Mouse (Mus musculus) liver, postnatal 0 days (tissue): ENCODE data around the gene Pex11b. TPM values are rescaled to one million over a fixed set of nuclear protein-coding genes. Genes with fewer than 3 reads are reported as not detected.

Source experiments
- ATAC-seq: fragments of 200-750 bp; cut with Nextera tagmentation; 2 replicates; pipeline ENCODE4 v1.8.0; 2017; ENCODE audit warnings: mild to moderate bottlenecking, moderate library complexity
- DNase-seq: peaks from one replicate; pipeline ENCODE4 v3.0.0-alpha.2; 2016
- H3K27ac ChIP-seq: fragments of 300-500 bp; sonication (generic); 2 replicates; pipeline ENCODE4 v1.5.1; 2014; ENCODE audit warnings: antibody characterized with exemption, moderate library complexity, mild to moderate bottlenecking, low read depth
- H3K27me3 ChIP-seq: fragments of 300-500 bp; sonication (generic); 2 replicates; pipeline ENCODE4 v1.6.1; 2014; ENCODE audit warnings: low read length, control low read depth, mixed read lengths; ENCODE audit not compliant: insufficient read depth
- H3K36me3 ChIP-seq: fragments of 300-500 bp; sonication (generic); replicated peaks from 2 replicates; pipeline ENCODE4 v1.6.1; 2014; ENCODE audit warnings: mild to moderate bottlenecking, control low read depth, low read length, moderate library complexity, mixed read lengths; ENCODE audit not compliant: insufficient read depth
- H3K4me1 ChIP-seq: fragments of 300-500 bp; sonication (generic); 2 replicates; pipeline ENCODE4 v1.6.1; 2014; ENCODE audit warnings: antibody characterized with exemption, mild to moderate bottlenecking, control low read depth; ENCODE audit not compliant: insufficient read depth
- H3K4me2 ChIP-seq: fragments of 300-500 bp; sonication (generic); 2 replicates; pipeline ENCODE4 v1.6.1; 2014; ENCODE audit warnings: low read depth, mild to moderate bottlenecking, low read length, moderate library complexity, mixed read lengths
- H3K4me3 ChIP-seq: fragments of 300-500 bp; sonication (generic); 2 replicates; pipeline ENCODE4 v1.5.1; 2014; ENCODE audit warnings: low read depth, low read length
- H3K9ac ChIP-seq: fragments of 300-500 bp; sonication (generic); replicated peaks from 2 replicates; pipeline ENCODE4 v1.6.1; 2014; ENCODE audit warnings: mild to moderate bottlenecking, moderate library complexity
- H3K9me3 ChIP-seq: fragments of 300-500 bp; sonication (generic); 2 replicates; pipeline ENCODE4 v1.6.1; 2016; ENCODE audit warnings: mild to moderate bottlenecking, control low read depth, low read length, mixed read lengths
- CTCF ChIP-seq: sonication (generic); IDR thresholded peaks from 2 replicates; pipeline ENCODE4 v1.5.1; 2016; ENCODE audit warnings: antibody characterized with exemption, low read depth
- EP300 ChIP-seq: IDR thresholded peaks from 2 replicates; pipeline ENCODE4 v1.6.1; 2016; ENCODE audit warnings: antibody characterized with exemption, low read depth, mild to moderate bottlenecking
- WGBS: fragments of 180-500 bp; shearing (Covaris S2); extraction: QIAGEN DNeasy Blood & Tissue Kit; methylation state at CpG from one replicate; pipeline ENCODE4 v1.1.7; 2014; ENCODE audit not compliant: insufficient replicate concordance; 5-methylcytosine and 5-hydroxymethylcytosine counted together
- polyA plus RNA-seq: library from polyadenylated mRNA; unstranded; fragments of >200 nt; fragmentation: Nextera tagmentation; extraction: Ambion mirVana; gene quantifications from 2 replicates; pipeline ENCODE4 v1.2.1, GENCODE M21; 2015

Pex11b gene
- polyA plus RNA-seq, 1 experiment from 2014 or later: 24.4 TPM

DNA sequence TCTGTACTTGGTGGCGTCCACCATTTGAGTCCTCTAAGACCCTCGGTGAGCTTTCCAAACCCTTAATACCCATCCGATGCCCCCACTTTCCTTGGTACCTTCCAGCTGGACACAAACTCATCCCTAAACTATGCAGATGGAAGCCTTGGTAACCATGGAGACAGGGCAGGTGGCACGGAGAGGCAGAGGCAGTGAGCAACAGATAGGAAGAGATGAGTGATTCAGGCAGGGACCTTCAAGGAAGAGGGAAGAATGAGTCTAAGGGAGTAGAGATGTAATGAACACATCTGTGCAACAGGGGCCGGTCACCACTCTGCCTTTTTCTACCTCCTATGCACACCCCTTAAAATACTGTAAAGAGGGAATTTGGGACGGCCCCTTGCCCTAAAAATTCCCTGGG lies 39.5 kb upstream of the Pex11b start:
- peaks cover 30% of the 10 kb centered on the region for H3K4me1 ChIP-seq

DNA sequence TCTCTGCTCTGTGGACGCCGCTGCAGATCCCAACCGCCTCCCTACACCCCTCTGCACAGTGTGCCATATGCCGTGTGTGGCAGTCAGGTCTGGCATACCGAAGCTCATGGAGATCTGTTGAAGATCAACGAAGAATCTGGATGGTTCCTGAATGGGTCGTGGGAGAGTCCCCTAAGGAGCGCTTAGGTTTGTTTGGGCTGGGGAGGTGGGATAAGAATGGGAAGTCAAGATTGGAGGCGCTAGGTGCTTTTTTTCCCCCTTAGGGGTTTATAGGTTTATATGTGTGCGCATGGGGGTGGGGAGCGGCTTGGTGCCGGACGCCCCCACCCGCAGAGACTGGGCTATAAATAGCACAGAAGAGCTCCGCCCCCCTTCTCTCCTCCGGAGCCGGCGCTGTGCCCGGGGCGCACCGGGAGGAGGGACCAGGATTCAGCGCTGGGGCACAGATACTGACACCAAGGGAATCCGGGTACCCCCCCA lies 38.9 kb upstream of the Pex11b start, which contains the start of gene Ankrd34a:
Ankrd34a (plus strand) TSS at position 409 of the 480 bp plus-strand sequence.
- Histone ChIP-seq H3K4me1 (peaks cover 30% of the 10 kb centered on the region), H3K9me3 (no peaks in the 10 kb centered on the region), H3K9ac (no peak within 1 kb of the TSS), H3K36me3 (no peaks in the 10 kb centered on the region), H3K27me3 (peaks cover 60% of the 10 kb centered on the region), H3K4me3 (peak within 1 kb of the TSS; percentile 41), H3K4me2 (peak within 1 kb of the TSS; percentile 68), H3K27ac (no peak within 1 kb of the TSS)
- DNase-seq: no peak
- no peak for TF ChIP-seq EP300
- no peak for TF ChIP-seq CTCF
- 3% methylated on average over 23 of the region's 23 CpGs for WGBS
- no peak for ATAC-seq

More for the DNA sequence above, 39.5 kb upstream of the Pex11b start:
- no peaks in the 10 kb centered on the region for H3K36me3 ChIP-seq
- ATAC-seq (no peak), DNase-seq (no peak)
- H3K27ac ChIP-seq: no peak overlapping the region
- WGBS: 34% methylated on average over 6 of the region's 6 CpGs
- H3K9me3 ChIP-seq: no peaks in the 10 kb centered on the region
- no peak overlapping the region for H3K9ac ChIP-seq
- H3K4me2 ChIP-seq: no peak overlapping the region
- no peak for TF ChIP-seq CTCF
- TF ChIP-seq EP300: no peak
- H3K4me3 ChIP-seq: no peak overlapping the region
- peaks cover 57% of the 10 kb centered on the region for H3K27me3 ChIP-seq

DNA sequence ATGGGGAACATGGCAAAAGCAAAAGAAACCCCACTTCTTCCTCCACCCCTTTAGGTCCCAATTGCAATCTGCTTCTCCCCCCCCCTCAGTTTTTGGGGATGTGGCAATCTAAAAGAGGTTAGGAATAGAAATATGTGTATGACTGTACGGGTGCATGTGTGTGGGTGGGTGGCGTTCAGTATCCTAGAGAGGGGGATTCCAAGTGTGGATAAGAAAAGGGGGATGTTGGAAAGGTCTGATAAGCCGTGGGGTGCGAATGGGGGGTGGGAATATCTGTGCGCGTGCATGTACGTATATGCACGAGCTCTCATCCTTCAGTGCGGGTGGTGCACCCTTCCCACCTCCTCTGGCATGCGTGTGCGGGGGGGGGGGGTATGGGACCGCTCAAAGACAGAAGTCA lies 38.3 kb upstream of the Pex11b start:
- Histone ChIP-seq H3K4me1 (peaks cover 30% of the 10 kb centered on the region), H3K9ac (no peak overlapping the region), H3K36me3 (no peaks in the 10 kb centered on the region), H3K27me3 (peaks cover 66% of the 10 kb centered on the region), H3K27ac (no peak overlapping the region), H3K9me3 (no peaks in the 10 kb centered on the region), H3K4me3 (peak overlapping the region; percentile 41), H3K4me2 (peak overlapping the region; percentile 68)
- DNase-seq: no peak
- TF ChIP-seq CTCF: no peak
- WGBS: 6% methylated on average over 9 of the region's 12 CpGs
- no peak for ATAC-seq

DNA sequence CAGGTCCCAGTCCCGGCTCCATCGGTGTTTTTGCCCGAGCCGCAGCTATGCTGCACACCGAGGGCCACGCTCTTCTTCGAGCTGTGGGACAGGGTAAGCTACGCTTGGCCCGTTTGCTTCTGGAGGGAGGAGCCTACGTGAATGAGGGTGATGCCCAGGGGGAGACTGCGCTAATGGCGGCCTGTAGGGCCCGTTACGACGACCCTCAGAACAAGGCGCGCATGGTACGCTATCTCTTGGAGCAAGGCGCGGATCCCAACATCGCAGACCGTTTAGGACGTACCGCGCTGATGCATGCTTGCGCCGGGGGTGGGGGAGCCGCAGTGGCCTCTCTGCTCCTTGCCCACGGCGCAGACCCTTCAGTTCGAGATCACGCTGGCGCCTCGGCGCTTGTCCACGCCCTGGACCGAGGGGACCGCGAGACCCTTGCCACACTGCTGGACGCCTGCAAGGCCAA lies 37.7 kb upstream of the Pex11b start:
- Histone ChIP-seq H3K4me1 (peaks cover 25% of the 10 kb centered on the region), H3K4me2 (peak overlapping the region; percentile 68), H3K36me3 (no peaks in the 10 kb centered on the region), H3K9ac (peak overlapping the region; percentile 50; the same call in 1 of the 2 replicates), H3K9me3 (no peaks in the 10 kb centered on the region), H3K4me3 (peak overlapping the region; percentile 41), H3K27me3 (peaks cover 67% of the 10 kb centered on the region), H3K27ac (no peak overlapping the region)
- TF ChIP-seq CTCF (no peak), EP300 (no peak)
- ATAC-seq (no peak), DNase-seq (no peak)
- WGBS: under 1% methylated on average over 40 of the region's 40 CpGs

DNA sequence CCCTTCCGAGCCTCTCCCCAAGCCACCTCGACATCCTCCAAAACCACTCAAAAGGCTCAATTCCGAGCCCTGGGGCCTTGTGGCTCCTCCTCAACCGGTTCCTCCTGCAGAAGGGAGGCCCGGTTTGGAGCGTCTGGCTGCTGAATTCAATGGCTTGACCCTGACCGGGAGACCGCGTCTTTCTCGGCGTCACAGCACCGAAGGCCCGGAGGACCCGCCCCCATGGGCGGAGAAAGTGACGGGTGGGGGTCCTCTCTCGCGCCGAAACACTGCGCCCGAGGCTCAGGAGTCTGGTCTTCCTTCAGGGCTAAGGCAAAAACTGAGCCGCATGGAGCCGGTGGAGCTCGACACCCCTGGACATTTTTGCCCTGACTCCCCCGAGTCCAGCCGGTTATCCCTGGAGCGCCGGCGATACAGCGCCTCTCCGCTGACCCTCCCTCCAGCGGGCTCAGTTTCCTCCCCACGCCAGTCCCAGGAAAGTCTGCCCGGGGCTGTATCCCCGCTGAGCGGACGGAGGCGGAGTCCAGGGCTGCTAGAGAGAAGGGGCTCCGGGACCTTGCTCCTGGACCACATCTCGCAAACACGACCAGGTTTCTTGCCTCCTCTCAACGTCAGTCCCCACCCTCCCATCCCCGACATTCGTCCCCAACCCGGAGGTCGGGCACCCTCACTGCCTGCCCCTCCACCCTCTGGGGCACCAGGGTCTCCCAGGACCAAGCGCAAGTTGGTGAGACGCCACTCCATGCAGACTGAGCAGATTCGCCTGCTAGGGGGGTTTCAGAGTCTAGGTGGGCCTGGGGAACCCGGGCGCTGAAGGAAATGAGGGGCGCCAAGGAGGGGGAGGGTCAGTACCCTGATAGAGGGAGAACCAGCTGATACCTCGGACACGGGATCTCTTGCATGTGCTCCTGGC lies 36.8 kb upstream of the Pex11b start:
- H3K9me3 ChIP-seq: no peaks in the 10 kb centered on the region
- peak overlapping the region; percentile 68 for H3K4me2 ChIP-seq
- H3K4me1 ChIP-seq: peaks cover 21% of the 10 kb centered on the region
- no peak overlapping the region for H3K27ac ChIP-seq
- WGBS: 5% methylated on average over 50 of the region's 54 CpGs
- TF ChIP-seq EP300: no peak
- peaks cover 67% of the 10 kb centered on the region for H3K27me3 ChIP-seq
- peak overlapping the region; percentile 50 for H3K9ac ChIP-seq
- H3K36me3 ChIP-seq: no peaks in the 10 kb centered on the region
- ATAC-seq (no peak), DNase-seq (peak; percentile 36)
- peak overlapping the region; percentile 41 for H3K4me3 ChIP-seq

DNA sequence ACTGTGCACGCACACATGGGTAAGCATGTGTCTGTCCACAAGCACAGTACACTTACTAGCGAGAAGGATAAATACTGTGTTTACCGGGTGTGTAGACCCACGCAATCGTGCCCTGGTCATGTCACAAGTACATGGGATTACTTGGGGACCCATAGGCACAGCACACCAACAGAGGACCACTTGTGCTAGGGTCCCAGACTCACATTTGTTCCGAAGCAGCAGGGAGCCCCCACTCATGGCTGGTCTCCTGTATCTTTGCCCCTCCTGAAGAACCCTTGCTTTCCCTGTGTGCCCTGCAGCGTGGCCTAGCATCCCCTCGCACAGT lies 36.1 kb upstream of the Pex11b start:
- ATAC-seq (no peak), DNase-seq (no peak)
- Histone ChIP-seq H3K4me2 (no peak overlapping the region), H3K27ac (no peak overlapping the region), H3K9me3 (no peaks in the 10 kb centered on the region), H3K36me3 (no peaks in the 10 kb centered on the region), H3K27me3 (peaks cover 67% of the 10 kb centered on the region), H3K4me3 (no peak overlapping the region), H3K4me1 (peaks cover 21% of the 10 kb centered on the region), H3K9ac (no peak overlapping the region)
- TF ChIP-seq EP300 (no peak), CTCF (no peak)
- 53% methylated on average over 8 of the region's 8 CpGs for WGBS
